Mouse (Mus musculus) olfactory bulb, adult 2 months (tissue): ENCODE data around the gene Shc4.

Experiments used
- CTCF ChIP-seq: fragments of 200-500 bp; IDR thresholded peaks from 2 replicates; pipeline ENCODE4 v1.5.1; 2012; ENCODE audit warnings: low read depth, mild to moderate bottlenecking, low read length, moderate library complexity; ENCODE audit not compliant: insufficient read depth
- POLR2A ChIP-seq: fragments of 200-500 bp; IDR thresholded peaks from 2 replicates; pipeline ENCODE4 v1.6.1; 2012; ENCODE audit warnings: mild to moderate bottlenecking, low read depth, low read length, moderate library complexity; ENCODE audit not compliant: insufficient read depth

- TF ChIP-seq POLR2A (no peak), CTCF (no peak)
Observed at GRCm38 (mm10) chr2:125738718-125739117, 14.8 kb upstream of the Shc4 start.
